Mouse (Mus musculus): ENCODE data around the gene Pigm. TPM values are rescaled to one million over a fixed set of nuclear protein-coding genes. Genes with fewer than 3 reads are reported as not detected.

Gene Pigm
- polyA plus RNA-seq, 1 experiment from 2014 or later, result 9.4 TPM

- Histone ChIP-seq H3K36me3 (no peaks in the 10 kb centered on the region), H3K4me1 (peaks cover 35% of the 10 kb centered on the region), H3K4me3 (no peak overlapping the region), H3K9ac (no peak overlapping the region), H3K27me3 (replicated peaks) (no peaks in the 10 kb centered on the region), H3K4me2 (replicated peaks) (no peak overlapping the region), H3K27ac (no peak overlapping the region), H3K9me3 (no peaks in the 10 kb centered on the region)
- 94% methylated on average over 3 of the region's 3 CpGs for WGBS
- no peak for ATAC-seq (ENCODE audit: low FRiP score, low read depth)
Measured at GRCm38 (mm10) chr1:172352453-172352852, 23.9 kb upstream of the Pigm start.

DNA sequence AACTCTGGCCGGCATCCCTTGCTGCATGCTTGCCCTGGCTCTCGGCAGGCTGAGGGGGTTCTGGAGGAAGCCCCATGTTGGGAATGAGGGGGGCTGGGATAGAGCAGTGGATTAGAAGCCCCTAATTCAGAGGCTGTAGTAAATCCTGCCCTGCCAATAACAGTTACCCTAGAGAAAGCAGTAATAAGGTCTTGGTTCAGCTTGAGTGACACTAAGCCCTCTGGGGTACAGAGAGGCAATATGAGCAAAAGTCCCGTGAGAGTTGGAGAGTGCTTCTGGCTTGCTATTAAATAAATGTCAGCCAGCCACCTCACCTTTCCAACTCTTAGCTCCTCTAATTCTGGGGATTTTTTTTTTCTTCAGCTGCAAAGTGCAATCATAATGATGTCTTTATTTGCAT is 21.0 kb upstream of the Pigm start:
- Histone ChIP-seq H3K9me3 (no peaks in the 10 kb centered on the region), H3K9ac (peak overlapping the region; percentile 41; the same call in 1 of the 2 replicates), H3K27me3 (replicated peaks) (no peaks in the 10 kb centered on the region), H3K27ac (no peak overlapping the region), H3K4me3 (no peak overlapping the region), H3K4me1 (peaks cover 32% of the 10 kb centered on the region), H3K4me2 (replicated peaks) (no peak overlapping the region), H3K36me3 (no peaks in the 10 kb centered on the region)
- WGBS, result 54% methylated on average over 3 of the region's 3 CpGs
- ATAC-seq (ENCODE audit: low FRiP score, low read depth), result no peak

DNA sequence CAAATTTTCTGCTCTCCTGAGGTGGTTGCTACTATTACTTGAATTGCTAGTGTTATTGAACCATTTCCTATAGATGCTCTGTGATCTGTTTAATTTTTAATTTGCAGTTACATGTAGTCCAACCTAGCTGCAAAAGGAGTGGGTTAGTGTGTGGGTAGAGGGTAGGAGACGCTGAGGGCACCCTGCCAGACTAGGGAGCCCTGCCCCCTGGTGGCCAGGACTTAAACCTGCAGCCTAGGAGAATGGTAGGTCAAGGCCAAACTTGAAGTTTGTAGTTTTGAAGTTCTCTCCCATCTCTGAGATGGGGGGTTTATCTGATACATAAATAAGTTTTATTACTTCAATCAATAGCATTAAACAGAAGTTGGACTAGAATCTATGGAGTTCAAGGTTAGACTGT is 18.8 kb upstream of the Pigm start:
- 4% methylated on average over 1 of the region's 1 CpGs for WGBS
- Histone ChIP-seq H3K27me3 (replicated peaks) (no peaks in the 10 kb centered on the region), H3K9me3 (no peaks in the 10 kb centered on the region), H3K4me3 (no peak overlapping the region), H3K27ac (no peak overlapping the region), H3K9ac (no peak overlapping the region), H3K4me2 (replicated peaks) (no peak overlapping the region), H3K4me1 (peaks cover 17% of the 10 kb centered on the region), H3K36me3 (no peaks in the 10 kb centered on the region)
- peak; percentile 41; the same call in 1 of the 2 replicates for ATAC-seq (ENCODE audit: low FRiP score, low read depth)

DNA sequence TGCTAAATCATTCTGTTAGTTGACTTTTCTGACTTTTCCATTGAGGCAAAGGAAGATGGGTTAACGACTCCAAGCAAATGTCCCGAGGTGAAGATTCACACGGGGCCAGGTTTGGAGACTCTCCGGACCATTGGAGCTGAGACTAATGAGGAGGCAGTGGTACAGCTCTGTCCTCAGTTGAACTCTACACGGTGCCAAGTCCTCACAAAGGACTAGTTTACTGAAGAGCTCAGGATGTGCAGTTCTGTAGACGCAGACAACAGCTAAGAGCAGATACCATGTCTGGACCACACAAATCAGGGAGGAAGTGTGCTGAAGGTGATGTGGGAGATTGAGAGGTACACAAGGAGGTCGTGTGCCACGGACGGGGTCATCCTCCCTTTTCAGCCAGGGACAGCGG is 18.0 kb upstream of the Pigm start:
- H3K36me3 ChIP-seq, result no peaks in the 10 kb centered on the region
- no peaks in the 10 kb centered on the region for H3K27me3 ChIP-seq (replicated peaks)
- ATAC-seq (ENCODE audit: low FRiP score, low read depth), result no peak
- H3K4me1 ChIP-seq, result peaks cover 17% of the 10 kb centered on the region
- no peak overlapping the region for H3K9ac ChIP-seq
- WGBS, result 76% methylated on average over 10 of the region's 10 CpGs
- no peak overlapping the region for H3K27ac ChIP-seq
- no peak overlapping the region for H3K4me2 ChIP-seq (replicated peaks)
- H3K9me3 ChIP-seq, result no peaks in the 10 kb centered on the region
- no peak overlapping the region for H3K4me3 ChIP-seq

DNA sequence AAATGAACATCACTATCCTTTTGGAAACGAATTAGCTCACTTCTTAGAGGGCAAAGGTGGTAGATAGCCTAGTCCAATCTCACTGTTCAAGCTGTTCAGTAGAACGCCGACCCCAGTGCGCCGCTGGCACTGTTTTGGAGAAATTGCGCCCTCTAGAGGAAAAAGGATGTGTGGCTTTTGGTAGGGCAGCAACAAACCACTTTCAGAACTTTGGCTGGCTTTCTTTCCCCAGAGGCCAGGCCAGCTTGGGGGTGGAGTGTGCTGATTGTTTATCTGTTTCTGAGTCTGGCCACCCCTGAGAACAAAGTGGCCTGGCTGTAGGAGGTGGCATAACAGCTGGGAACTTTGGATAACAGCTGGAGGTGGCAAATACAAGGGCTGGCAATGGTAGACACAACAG is 11.7 kb upstream of the Pigm start:
- Histone ChIP-seq H3K4me3 (no peak overlapping the region), H3K9ac (no peak overlapping the region), H3K9me3 (no peaks in the 10 kb centered on the region), H3K27me3 (replicated peaks) (no peaks in the 10 kb centered on the region), H3K27ac (no peak overlapping the region), H3K4me2 (replicated peaks) (no peak overlapping the region), H3K4me1 (0 out of 2 replicates have a peak, but pooled peaks cover 6% of the 10 kb centered on the region), H3K36me3 (peaks cover 5% of the 10 kb centered on the region)
- 10% methylated on average over 6 of the region's 6 CpGs for WGBS
- no peak for ATAC-seq (ENCODE audit: low FRiP score, low read depth)

- Histone ChIP-seq H3K36me3 (peaks cover 13% of the 10 kb centered on the region), H3K27ac (no peak overlapping the region), H3K4me2 (replicated peaks) (no peak overlapping the region; the same call in 1 of the 2 replicates), H3K4me1 (0 out of 2 replicates have a peak, but pooled peaks cover 6% of the 10 kb centered on the region), H3K9me3 (no peaks in the 10 kb centered on the region), H3K4me3 (no peak overlapping the region), H3K27me3 (replicated peaks) (no peaks in the 10 kb centered on the region), H3K9ac (no peak overlapping the region)
- no peak for ATAC-seq (ENCODE audit: low FRiP score, low read depth)
- WGBS, result 28% methylated on average over 23 of the region's 23 CpGs
Measured at GRCm38 (mm10) chr1:172368768-172369418, 7.5 kb upstream of the Pigm start.

DNA sequence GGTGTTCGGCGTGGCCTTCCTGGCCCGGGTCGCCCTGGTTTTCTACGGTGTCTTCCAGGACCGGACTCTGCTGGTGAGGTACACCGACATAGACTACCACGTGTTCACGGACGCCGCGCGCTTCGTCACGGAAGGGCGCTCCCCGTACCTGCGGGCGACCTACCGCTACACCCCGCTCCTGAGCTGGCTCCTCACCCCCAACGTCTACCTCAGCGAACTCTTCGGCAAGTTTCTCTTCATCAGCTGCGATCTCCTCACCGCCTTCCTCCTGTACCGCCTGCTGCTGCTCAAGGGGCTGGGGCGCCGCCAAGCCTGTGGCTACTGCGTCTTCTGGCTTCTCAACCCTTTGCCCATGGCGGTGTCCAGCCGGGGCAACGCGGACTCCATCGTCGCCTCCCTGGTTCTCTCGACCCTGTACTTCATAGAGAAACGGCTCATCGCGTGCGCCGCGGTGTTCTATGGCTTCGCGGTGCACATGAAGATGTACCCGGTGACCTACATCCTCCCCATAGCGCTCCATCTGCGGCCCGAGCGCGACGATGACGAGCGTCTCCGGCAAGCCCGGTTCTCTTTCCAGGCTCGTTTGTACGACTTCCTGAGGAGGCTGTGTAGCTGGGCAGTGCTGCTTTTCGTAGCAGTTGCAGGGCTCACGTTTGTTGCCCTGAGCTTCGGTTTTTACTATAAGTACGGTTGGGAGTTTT is 562 bp downstream of the Pigm start:
- Histone ChIP-seq H3K4me2 (replicated peaks) (peak overlapping the region; percentile 100), H3K27me3 (replicated peaks) (no peaks in the 10 kb centered on the region), H3K36me3 (peaks cover 17% of the 10 kb centered on the region), H3K4me1 (peaks cover 20% of the 10 kb centered on the region), H3K9me3 (no peaks in the 10 kb centered on the region), H3K27ac (0 out of 2 replicates have a peak overlapping the region, but pooled peaks have one; percentile 54), H3K4me3 (peak overlapping the region; percentile 89), H3K9ac (peak overlapping the region; percentile 82)
- ATAC-seq (ENCODE audit: low FRiP score, low read depth), result no peak
- WGBS, result 2% methylated on average over 62 of the region's 62 CpGs

GRCm38 (mm10) chr1:172380066-172380465 is 3.7 kb downstream of the Pigm start:
- Histone ChIP-seq H3K4me3 (no peak overlapping the region), H3K9ac (no peak overlapping the region), H3K9me3 (no peaks in the 10 kb centered on the region), H3K27me3 (replicated peaks) (no peaks in the 10 kb centered on the region), H3K4me2 (replicated peaks) (no peak overlapping the region), H3K27ac (no peak overlapping the region), H3K36me3 (peaks cover 20% of the 10 kb centered on the region), H3K4me1 (peaks cover 20% of the 10 kb centered on the region)
- no peak for ATAC-seq (ENCODE audit: low FRiP score, low read depth)
- 86% methylated on average over 10 of the region's 10 CpGs for WGBS

DNA sequence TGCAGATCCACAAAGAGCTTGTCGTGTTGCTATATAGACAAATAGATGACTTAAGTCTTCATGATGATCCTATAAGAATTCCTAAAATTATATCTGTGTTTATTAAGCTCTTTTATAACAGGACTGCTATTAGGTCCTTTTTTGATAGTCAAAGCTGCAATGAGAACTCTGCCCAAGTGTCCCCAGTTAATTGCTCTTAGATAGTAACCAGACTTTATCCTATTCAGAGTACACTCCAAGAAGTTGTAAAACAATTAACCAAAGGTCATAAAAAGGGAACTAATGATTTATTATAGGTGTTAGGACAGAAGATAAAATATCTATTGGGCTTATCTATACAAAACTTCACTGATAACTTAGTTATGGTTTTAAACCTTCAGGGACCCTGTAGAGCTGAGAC is 5.7 kb downstream of the Pigm start:
- Histone ChIP-seq H3K27ac (no peak overlapping the region), H3K9ac (no peak overlapping the region), H3K4me1 (peaks cover 17% of the 10 kb centered on the region), H3K9me3 (no peaks in the 10 kb centered on the region), H3K4me3 (no peak overlapping the region), H3K4me2 (replicated peaks) (no peak overlapping the region), H3K36me3 (peaks cover 20% of the 10 kb centered on the region), H3K27me3 (replicated peaks) (no peaks in the 10 kb centered on the region)
- WGBS, result 95% methylated on average over 1 of the region's 1 CpGs
- ATAC-seq (ENCODE audit: low FRiP score, low read depth), result no peak

DNA sequence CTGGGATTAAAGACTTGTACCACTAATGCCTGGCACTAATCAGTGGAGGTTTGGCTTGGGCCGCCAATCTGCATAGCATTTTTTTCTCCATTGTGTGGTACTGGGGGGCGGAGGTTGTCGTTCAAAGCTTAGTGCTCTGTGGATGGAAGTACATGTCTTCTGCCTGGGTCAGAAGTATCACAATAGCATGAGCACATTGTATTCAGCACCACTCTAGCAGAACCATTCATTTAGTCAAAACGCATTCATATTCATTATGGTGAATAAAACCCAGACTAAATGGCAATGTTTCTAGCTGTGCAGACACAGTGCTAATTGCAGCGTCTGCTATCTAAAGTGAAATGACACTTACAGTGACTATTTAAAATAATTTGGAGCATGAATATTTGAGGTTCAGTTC is 10.9 kb downstream of the Pigm start:
- no peaks in the 10 kb centered on the region for H3K27me3 ChIP-seq (replicated peaks)
- ATAC-seq (ENCODE audit: low FRiP score, low read depth), result no peak
- no peak overlapping the region for H3K27ac ChIP-seq
- no peak overlapping the region for H3K9ac ChIP-seq
- H3K4me2 ChIP-seq (replicated peaks), result no peak overlapping the region
- H3K9me3 ChIP-seq, result no peaks in the 10 kb centered on the region
- no peak overlapping the region for H3K4me3 ChIP-seq
- H3K4me1 ChIP-seq, result peaks cover 10% of the 10 kb centered on the region
- 0 out of 2 replicates have a peak, but pooled peaks cover 2% of the 10 kb centered on the region for H3K36me3 ChIP-seq
- 75% methylated on average over 5 of the region's 5 CpGs for WGBS

DNA sequence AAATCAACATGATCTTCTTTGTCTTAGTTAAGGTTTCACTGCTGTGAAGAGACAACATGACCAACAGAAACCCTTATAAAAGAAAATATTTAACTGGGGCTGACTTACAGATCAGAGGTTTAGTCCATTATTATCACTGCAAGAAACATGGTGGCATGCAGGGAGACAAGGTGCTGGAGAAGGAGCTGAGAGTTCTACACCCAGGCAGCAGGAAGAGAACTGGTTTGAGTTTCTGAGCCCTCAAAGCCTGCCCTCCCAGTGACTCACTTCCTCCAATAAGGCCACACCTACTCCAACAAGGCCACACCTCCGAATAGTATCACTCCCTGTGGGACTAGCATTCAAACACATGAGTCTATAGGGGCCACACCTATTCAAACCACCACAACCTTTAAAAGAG is 14.4 kb downstream of the Pigm start:
- no peak overlapping the region for H3K4me3 ChIP-seq
- WGBS, result 71% methylated on average over 1 of the region's 1 CpGs
- ATAC-seq (ENCODE audit: low FRiP score, low read depth), result no peak
- no peak overlapping the region for H3K4me2 ChIP-seq (replicated peaks)
- H3K9me3 ChIP-seq, result no peaks in the 10 kb centered on the region
- no peaks in the 10 kb centered on the region for H3K36me3 ChIP-seq
- H3K27me3 ChIP-seq (replicated peaks), result no peaks in the 10 kb centered on the region
- H3K27ac ChIP-seq, result no peak overlapping the region
- no peak overlapping the region for H3K9ac ChIP-seq
- peaks cover 11% of the 10 kb centered on the region for H3K4me1 ChIP-seq

DNA sequence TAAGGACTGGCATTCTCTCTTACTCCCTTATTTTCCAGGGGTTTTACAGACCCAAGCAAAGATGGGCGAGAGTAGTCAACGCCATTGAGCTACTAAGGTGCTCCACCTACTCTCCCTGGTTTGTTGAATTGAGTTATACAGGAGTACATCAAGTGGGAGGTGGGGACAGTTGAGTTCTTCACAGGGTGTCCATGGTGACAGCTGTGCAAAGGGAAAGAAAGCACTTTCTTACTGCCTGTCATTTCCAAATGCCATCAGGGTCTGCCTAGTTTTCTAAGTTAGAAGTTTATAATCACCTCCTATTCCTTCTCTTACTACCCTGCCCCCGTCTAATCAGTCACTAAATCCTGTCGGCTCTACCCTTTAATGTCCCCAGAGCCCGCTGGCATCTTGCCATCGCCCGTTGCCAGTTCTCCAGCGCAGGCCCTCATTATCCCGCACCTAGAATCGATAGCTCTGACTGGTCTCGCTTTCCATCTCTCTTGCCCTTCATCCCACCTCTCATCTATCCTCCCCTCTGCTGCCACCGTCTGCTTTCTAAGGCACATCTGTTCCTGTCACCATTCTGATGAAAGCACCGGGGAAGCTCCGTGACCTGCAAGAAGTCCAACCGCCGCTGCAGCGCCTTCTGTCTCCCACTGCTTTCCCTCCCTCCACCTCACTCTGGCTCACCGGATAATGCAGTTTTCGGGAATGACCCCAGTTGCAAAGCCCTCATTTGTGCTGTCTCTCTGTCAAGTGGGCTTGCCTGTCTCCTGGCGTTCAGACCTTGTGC is 15.6 kb downstream of the Pigm start:
- Histone ChIP-seq H3K4me1 (peaks cover 11% of the 10 kb centered on the region), H3K9me3 (no peaks in the 10 kb centered on the region), H3K27ac (no peak overlapping the region), H3K4me2 (replicated peaks) (peak overlapping the region; percentile 49), H3K9ac (peak overlapping the region; percentile 42; the same call in 1 of the 2 replicates), H3K36me3 (no peaks in the 10 kb centered on the region), H3K27me3 (replicated peaks) (no peaks in the 10 kb centered on the region), H3K4me3 (0 out of 2 replicates have a peak overlapping the region, but pooled peaks have one; percentile 7)
- peak; percentile 71 for ATAC-seq (ENCODE audit: low FRiP score, low read depth)
- 22% methylated on average over 20 of the region's 20 CpGs for WGBS

All from neural tube, embryonic 12.5 days (tissue).